Mouse (Mus musculus): ENCODE measurements around the gene Gigyf1.

Gigyf1 gene

DNA sequence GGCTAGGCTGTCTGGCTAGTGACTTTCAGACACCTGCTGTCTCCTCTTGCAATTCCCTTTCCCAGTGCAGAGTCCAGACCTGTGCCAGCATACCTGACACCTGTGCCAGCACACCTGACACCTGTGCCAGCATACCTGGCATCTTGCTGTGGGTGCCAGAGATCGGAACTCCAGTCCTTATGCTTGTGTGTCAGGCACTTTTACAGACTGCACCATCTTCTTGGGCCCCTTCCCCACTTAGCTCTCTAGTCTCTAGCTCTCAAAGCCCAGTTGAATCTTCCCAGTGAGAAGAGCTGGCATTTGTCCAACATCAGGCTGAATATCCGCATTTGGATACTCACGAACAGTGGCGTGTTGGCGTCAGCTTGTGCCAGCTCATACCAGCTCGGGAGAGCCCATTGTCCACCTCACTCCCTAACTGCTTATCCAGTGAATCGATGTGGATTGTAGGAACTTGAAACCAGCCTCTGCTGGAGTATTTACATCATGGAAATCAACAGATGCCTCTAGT lies 21.0 kb downstream of the Gigyf1 start:
- TF ChIP-seq GATA4 (IDR thresholded peaks at IDR 0.05; ENCODE audit: insufficient replicate concordance, low read length), result no peak

DNA sequence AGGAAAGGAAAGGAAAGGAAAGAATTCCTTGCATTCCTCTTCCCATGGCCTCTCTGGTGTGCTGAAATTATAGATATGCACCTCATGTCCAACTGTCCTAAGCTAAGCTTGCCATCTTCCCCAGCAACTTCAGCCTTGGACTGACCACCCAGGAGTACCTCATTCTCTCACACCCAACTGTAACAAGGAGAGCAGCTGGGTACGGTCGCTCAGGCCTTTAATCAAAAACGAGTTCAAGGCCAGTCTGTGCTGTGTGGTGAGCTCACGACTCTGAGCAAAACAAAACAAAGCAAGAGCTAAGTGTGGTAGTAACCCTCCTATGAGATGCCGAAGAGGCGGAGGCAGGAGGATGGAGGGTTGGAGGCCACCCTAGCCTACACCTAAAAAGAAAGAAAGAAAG lies 22.6 kb downstream of the Gigyf1 start:
- no peak for TF ChIP-seq GATA4 (IDR thresholded peaks at IDR 0.05; ENCODE audit: insufficient replicate concordance, low read length)

DNA sequence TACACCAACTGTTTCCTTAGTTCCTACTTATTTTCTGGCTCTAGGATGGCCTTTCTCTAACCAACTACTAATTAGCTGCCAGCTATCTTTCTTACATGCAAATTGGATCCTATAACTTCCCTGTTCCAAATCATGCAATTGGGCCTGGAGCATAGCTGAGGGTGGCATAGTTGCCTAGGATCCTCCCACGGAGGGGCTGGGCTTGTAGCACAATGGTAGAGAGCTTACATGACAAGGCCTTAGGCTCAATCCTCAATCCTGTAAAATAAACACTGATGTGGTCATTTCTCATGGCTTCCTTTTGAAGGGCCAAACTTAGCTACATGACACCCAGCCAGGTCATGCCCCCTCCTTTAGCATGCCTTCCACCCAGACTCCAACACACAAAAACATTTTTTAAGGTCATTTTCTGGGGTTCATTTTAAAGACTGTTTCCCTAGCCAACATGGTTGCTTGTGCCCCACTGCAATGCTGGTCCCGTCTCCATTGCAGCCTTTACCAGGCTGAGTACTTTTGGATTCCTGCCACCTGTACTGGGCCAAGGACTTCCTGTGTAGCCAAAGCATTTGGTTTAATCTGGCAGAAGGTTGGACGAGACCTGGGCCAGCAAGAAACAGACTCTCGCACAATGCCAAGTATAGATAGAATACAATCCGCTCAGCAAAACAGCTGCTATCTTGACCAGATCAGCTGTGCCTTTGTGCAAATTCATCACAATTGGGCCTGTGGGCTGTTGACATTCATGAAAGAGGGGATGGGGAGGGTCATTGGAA lies 23.6 kb downstream of the Gigyf1 start:
- TF ChIP-seq GATA4 (IDR thresholded peaks at IDR 0.05; ENCODE audit: insufficient replicate concordance, low read length), result no peak

DNA sequence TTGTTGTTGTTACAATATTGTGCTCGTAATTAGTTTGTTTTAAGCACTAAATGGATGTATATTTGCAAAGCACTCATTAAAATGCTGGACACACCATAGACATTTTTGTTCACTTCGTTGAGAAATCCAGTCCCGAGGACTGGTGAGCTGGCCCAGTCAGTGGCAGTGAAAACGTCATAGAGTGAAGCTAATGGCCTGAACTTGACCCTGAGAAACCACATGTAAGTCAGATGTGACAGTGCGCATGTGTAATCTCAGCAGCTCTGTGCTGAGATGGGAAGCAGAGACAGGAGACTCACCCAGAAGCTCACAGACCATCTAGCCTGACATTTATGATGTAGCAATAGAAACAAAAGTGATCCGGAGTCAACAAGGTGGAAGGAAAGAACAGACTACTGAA lies 26.6 kb downstream of the Gigyf1 start:
- no peak for TF ChIP-seq GATA4 (IDR thresholded peaks at IDR 0.05; ENCODE audit: insufficient replicate concordance, low read length)

DNA sequence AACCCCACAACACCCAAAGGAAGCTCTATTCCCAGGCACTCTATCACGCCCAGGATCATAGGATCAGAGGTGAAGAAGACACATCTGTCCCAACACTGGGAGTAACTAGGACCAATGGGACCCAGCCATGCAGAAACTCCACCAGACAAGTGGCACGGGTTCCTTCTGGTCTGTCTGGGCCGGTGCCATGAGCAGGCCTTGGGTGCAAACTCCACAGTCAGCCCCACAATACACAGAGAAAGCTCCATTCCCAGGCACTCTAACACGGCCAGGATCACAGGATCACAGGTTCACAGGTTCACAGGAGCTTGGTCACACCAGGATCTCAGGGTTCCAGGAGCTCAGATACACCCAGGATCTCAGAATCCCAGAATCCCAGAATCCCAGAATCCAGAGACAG lies 27.2 kb downstream of the Gigyf1 start:
- no peak for TF ChIP-seq GATA4 (IDR thresholded peaks at IDR 0.05; ENCODE audit: insufficient replicate concordance, low read length)

DNA sequence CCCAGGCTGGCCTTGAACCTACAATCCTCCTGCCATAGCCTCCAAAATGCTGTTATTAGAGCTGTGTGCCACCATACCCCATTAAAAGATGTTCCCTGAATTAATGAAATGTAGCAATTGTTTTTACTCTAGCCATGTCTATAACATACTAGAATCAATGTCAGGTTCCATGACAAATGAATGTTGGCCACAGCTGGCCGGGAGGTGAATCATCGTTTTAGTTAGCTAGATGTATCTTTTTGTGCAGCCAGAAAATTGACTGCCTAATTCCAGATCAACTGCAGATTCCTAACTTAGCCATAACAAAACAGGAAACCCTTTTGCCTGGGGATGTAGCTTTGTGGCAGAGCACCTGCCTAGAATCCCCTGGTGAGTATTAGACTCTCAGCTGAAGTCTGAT lies 31.5 kb downstream of the Gigyf1 start:
- TF ChIP-seq GATA4 (IDR thresholded peaks at IDR 0.05; ENCODE audit: insufficient replicate concordance, low read length), result no peak

DNA sequence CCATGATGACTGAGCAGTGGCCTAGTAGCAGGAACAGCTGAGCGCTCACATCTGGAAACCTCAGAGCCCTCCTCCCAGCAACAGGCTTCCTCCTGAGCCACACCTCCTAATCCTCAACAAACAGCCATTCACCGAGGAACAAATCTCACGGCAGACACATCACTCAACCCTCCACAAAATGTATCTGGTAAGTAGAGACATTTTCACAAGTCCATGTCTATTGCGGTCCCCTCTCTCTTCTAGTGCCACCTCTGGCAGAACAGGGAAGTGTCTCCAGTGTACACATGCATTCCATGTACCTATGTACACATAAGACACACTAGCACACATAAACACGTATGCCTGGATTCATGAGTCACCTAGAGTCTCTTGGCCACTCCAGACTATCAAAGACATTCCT lies 32.8 kb downstream of the Gigyf1 start:
- no peak for TF ChIP-seq GATA4 (IDR thresholded peaks at IDR 0.05; ENCODE audit: insufficient replicate concordance, low read length)

DNA sequence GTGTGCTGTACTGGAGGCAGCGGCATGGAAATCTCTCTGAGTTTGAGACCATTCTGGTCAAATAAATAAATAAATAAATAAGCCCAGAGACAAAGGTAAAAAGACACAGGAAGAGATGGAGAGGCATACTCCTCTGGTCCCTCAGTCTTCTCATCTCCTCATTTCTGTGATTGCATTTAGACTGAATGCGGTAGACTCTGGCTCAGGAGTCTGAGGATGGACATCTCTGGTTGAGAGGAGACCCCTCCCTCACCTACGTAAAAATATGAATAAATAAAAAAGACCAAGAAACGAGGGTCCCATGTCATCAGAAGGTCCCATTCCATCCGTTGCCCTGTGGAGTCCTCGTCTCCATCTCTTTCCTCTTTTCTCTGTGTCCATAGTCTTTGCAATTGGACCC lies 34.7 kb downstream of the Gigyf1 start:
- no peak for TF ChIP-seq GATA4 (IDR thresholded peaks at IDR 0.05; ENCODE audit: insufficient replicate concordance, low read length)

DNA sequence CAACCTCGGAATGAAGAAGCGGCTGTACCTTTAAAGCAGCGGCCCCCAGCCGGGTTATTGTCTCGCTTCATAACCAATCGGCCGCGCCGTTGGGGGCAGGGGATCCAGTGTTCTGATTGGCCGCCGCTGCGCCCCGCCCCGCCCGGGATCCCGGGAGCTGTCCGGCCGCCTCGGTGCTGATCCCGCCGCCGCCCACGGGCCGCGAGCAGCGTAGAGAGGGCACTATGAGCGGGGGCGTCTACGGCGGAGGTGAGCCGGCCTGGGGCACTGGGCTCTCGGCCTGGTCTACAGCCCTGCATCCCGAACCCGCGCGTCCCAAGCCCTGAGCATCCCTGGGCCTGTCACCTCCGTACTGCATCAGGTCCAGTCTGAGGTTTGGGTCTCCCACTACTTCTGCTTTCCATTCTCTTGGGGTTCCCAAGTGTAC lies 35.1 kb downstream of the Gigyf1 start, which contains the start of gene Actl6b:
Actl6b (plus strand) TSS at position 107 of the 427 bp plus-strand sequence.
- TF ChIP-seq GATA4 (IDR thresholded peaks at IDR 0.05; ENCODE audit: insufficient replicate concordance, low read length), result no peak

DNA sequence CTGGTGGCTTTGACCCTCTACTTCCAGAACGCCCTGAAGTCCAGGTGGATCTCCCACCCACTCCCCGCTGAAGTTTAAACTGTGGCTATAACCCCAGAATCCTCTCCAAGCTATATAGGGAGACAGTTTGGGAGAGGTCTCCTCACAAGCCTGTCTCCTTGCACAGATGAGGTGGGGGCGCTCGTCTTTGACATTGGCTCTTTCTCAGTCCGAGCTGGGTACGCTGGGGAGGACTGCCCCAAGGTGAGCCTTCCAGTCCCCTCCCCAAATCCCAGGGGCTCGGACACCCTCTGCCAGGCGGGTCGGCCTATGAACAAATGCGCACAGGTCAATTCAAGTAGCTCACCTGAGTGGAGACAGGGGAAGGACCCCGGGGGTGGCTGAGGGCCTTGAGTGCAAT lies 35.5 kb downstream of the Gigyf1 start:
- no peak for TF ChIP-seq GATA4 (IDR thresholded peaks at IDR 0.05; ENCODE audit: insufficient replicate concordance, low read length)

DNA sequence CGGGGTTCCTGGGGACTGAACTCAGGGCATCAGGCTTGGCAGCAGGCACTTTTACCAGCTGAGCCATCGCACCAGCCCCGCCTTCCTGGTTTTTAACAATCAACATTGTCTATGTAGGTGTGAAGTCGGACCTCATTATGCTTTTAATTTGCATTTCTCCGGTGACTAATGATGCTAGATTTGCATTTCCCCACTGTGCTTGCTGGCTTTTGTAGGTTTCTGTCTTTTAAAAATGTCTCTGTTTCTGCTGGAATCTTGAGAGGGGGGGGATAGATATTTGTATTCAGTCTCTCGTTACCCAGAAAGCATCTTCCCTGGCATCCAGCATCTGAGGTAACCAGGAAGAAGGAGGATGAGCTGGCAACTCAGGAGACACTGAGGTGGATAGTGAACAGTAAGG lies 43.2 kb downstream of the Gigyf1 start:
- TF ChIP-seq GATA4 (IDR thresholded peaks at IDR 0.05; ENCODE audit: insufficient replicate concordance, low read length), result no peak

DNA sequence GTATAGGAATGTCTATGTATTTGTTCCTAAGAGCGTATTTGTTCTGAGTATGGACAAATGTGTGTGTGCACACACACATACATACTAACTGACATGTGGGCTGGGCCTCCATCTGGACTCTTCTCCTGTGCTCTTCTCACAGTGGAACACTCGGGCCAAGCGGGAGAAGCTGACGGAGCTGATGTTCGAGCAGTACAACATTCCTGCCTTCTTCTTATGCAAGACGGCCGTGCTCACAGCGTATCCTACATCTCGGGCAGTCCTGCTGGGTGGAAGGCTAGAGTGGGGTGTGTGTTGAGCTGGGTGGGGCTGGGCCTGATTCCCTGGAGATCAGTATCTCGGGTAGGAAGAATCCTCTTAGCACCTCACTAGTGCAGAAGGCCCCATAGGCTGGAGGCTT lies 44.6 kb downstream of the Gigyf1 start:
- TF ChIP-seq GATA4 (IDR thresholded peaks at IDR 0.05; ENCODE audit: insufficient replicate concordance, low read length), result no peak

DNA sequence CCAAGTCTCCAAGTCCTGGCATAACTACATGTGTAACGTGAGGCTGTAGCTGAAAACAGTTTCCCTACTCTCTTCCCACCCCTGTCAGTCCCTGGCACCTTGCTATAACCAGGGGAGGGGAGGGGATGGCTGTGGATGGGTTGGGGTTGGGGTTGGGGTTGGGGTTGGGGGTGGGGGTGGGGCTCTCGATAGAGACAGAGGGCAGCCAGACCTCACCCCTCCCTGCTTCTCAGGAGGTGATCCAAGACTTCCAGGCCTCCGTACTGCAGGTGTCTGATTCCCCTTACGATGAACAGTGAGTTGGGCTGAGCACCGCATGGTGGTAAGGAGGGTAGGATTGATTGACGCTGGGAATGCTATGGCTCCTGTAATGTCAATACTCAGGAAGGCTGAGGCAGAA lies 47.4 kb downstream of the Gigyf1 start:
- TF ChIP-seq GATA4 (IDR thresholded peaks at IDR 0.05; ENCODE audit: insufficient replicate concordance, low read length), result no peak

DNA sequence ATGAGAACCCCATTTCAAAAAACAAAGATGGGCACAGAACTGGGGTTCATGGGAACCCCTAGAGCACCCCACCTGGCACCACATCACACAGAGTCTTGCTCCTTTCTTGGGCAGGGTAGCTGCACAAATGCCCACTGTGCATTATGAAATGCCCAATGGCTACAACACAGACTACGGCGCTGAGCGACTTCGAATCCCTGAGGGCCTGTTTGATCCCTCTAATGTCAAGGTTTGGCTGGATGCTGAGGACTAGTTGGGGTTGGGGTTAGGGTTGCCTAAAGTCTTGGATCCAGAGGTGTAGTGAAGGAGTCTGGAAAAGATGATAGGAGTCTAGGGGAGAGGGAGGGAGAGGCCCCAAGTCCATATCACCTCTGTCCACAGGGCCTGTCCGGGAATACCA lies 48.1 kb downstream of the Gigyf1 start:
- no peak for TF ChIP-seq GATA4 (IDR thresholded peaks at IDR 0.05; ENCODE audit: insufficient replicate concordance, low read length)

DNA sequence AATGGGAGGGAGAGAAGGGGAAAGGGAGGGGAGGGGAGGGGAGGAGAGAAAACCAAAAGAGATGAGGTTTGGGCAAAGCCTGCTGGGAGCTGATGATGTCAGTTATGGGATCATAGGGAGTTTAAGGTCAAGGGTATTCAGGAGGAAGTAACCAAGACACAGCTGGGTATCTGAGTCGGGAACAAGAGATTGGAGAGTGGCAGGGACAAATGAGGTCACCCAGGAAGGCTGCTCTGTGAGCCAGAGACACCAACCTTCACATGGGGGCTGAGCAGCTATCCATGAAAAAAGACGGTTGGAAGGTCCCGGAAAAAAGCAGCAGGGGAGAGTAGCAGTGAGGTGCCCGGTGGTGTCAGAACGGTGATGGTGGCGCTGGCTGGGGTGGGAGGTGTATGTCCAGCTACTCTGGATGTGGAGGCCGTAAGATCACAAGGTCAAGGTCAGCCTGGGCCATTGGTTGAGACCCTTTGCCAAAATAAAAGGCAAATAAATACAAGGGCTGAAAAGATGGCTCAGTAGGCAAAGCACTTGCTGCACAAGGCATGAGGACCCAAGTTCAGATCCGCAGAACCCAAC lies 50.0 kb downstream of the Gigyf1 start:
- no peak for TF ChIP-seq GATA4 (IDR thresholded peaks at IDR 0.05; ENCODE audit: insufficient replicate concordance, low read length)

DNA sequence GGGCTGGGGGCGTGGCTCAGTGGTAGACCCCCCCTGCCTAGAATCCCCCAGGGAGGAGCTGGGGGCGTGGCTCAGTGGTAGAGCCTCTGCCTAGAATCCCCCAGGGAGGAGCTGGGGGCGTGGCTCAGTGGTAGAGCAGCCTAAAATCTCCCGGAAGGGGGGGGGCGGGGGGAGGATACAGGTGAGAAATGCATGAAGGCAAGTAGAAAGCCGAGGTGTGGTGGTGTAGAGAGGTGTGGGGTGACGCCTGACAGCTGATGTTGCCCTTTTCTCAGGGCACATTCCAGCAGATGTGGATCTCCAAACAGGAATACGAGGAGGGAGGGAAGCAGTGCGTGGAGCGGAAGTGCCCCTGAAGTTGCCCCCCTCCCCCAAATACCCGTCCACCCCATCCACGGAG lies 50.7 kb downstream of the Gigyf1 start:
- no peak for TF ChIP-seq GATA4 (IDR thresholded peaks at IDR 0.05; ENCODE audit: insufficient replicate concordance, low read length)

DNA sequence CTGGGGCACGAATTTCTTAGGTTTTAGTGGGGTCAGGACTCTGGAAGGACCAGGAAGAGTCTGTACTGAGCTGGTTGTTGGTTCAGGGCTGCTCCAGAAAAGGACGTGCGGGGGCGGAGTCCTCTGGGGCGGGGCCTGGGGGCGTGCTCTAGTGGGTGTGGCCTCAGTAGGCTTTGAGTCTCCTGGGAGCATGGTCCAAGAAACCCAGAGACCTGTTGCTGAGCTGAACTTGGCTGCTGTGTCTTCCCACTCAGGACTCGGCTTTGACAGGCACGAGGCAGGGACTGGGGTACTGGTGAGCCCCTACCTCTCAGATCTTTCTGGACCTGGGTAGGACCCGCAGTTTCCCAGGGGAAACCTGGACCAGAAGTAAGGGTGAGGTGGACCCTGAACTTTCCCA lies 51.3 kb downstream of the Gigyf1 start, which contains the start of gene Tfr2:
Tfr2 (plus strand) TSS at position 176 of the 400 bp plus-strand sequence.
- no peak for TF ChIP-seq GATA4 (IDR thresholded peaks at IDR 0.05; ENCODE audit: insufficient replicate concordance, low read length)
